Mouse (Mus musculus) G1E (cell line): ENCODE results near the gene Setd5. TPM values are rescaled to one million over a fixed set of nuclear protein-coding genes. Genes with fewer than 3 reads are reported as not detected.

Experiments used
- ATAC-seq: 2 replicates; pipeline ENCODE4 v1.8.0; 2016; ENCODE audit warnings: mild to moderate bottlenecking; ENCODE audit not compliant: insufficient number of reproducible peaks, poor library complexity, low FRiP score, severe bottlenecking; ENCODE audit errors: extremely low read depth
- DNase-seq: peaks from one replicate; pipeline ENCODE4 v3.0.0; 2012; ENCODE audit warnings: low spot score
- H3K27me3 ChIP-seq: 2 replicates; pipeline ENCODE4 v1.6.1; 2012; ENCODE audit warnings: mild to moderate bottlenecking, low read length, inconsistent platforms; ENCODE audit not compliant: insufficient read depth
- H3K36me3 ChIP-seq: replicated peaks from 2 replicates; pipeline ENCODE3; 2012; ENCODE audit warnings: mild to moderate bottlenecking, inconsistent platforms
- H3K4me1 ChIP-seq: 2 replicates; pipeline ENCODE4 v1.6.1; 2012; ENCODE audit warnings: low read depth, low read length, inconsistent platforms, mixed read lengths; ENCODE audit not compliant: insufficient read depth
- H3K4me3 ChIP-seq: 2 replicates; pipeline ENCODE4 v1.5.1; 2012; ENCODE audit warnings: low read depth, mild to moderate bottlenecking, inconsistent platforms, low read length, moderate library complexity, mixed read lengths
- H3K9me3 ChIP-seq: replicated peaks from 2 replicates; pipeline ENCODE4 v1.6.1; 2012; ENCODE audit warnings: inconsistent platforms
- CTCF ChIP-seq: IDR thresholded peaks from 2 replicates; pipeline ENCODE4 v1.5.1; 2012; ENCODE audit warnings: low read depth, low read length, inconsistent platforms, mixed read lengths
- GATA1 ChIP-seq: IDR thresholded peaks from 2 replicates; pipeline ENCODE4 v1.6.1; 2012; ENCODE audit warnings: borderline replicate concordance, low read length, inconsistent platforms, mixed read lengths
- GATA2 ChIP-seq: IDR thresholded peaks from 2 replicates; pipeline ENCODE4 v1.6.1; 2012; ENCODE audit warnings: low read depth, low read length, inconsistent platforms, borderline replicate concordance
- POLR2AphosphoS5 ChIP-seq: IDR thresholded peaks from 2 replicates; pipeline ENCODE4 v1.6.1; 2012; ENCODE audit warnings: low read depth, low read length, inconsistent platforms; ENCODE audit not compliant: insufficient replicate concordance
- TAL1 ChIP-seq: conservative IDR thresholded peaks from 2 replicates; pipeline ENCODE4 v1.6.1; 2012; ENCODE audit warnings: low read depth, low read length, inconsistent platforms, mixed read lengths
- polyA plus RNA-seq: library from polyadenylated mRNA; stranded (reverse); fragments of >175 nt; gene quantifications from 2 replicates; pipeline ENCODE4 v1.2.3, GENCODE M21; 2012
- total RNA-seq, 2 experiments: library from RNA; stranded (forward) in 1 of 2; stranded (reverse) in 1 of 2; fragments of 200-1000 nt in 1 of 2; fragments of >200 nt in 1 of 2; fragmentation: Nextera tagmentation in 1 of 2; gene quantifications; 2 replicates each; pipeline ENCODE4 v1.2.3; 2014 to 2017

Gene Setd5
- total and polyA plus RNA-seq, 3 experiments = 95.0 to 262 (median 154) TPM

DNA sequence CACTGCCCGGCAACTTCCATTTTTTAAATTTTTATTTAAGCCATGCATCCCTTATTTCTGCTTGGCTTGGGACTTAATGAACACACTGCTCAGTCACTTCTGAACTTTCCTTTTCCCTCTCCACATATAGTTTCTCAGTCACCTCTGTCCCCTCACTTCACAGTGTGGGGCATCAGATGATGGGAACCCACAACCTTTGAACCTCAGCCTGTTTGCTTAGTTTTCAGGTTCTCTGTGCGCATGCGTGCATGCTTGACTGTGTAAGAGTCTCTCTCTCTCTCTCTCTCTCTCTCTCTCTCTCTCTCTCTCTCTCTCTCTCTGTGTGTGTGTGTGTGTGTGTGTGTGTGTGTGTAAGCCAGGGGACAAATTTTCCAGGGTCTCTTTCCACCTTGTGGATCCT, 98.3 kb downstream of the Setd5 start:
- H3K36me3 ChIP-seq = no peaks in the 10 kb centered on the region
- TF ChIP-seq GATA2 (no peak), POLR2AphosphoS5 (no peak), CTCF (no peak), GATA1 (no peak), TAL1 (no peak)
- no peaks in the 10 kb centered on the region; the same call in 1 of the 2 replicates for H3K4me1 ChIP-seq
- H3K9me3 ChIP-seq = no peaks in the 10 kb centered on the region
- DNase-seq (no peak), ATAC-seq (no peak)
- H3K27me3 ChIP-seq = peaks cover 28% of the 10 kb centered on the region
- no peak overlapping the region for H3K4me3 ChIP-seq

DNA sequence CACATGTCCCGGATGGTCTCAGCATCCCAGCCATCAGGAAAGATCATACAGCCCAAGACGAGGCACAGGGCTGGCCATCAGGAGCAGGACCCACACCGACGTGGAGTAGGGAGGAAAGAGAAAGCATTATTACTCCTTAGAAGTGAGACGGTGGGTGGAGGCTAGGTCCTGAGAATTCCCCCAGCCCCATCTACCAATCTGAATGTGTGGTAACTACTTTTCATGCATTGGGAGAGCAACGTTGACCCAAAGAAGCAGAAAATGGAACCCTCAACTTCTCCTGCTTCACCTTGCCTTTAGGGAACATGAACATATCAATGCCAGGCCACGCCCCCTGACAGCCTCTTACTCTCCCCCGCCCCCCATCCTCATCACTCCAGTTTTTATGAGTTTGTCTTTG, 99.4 kb downstream of the Setd5 start:
- H3K4me3 ChIP-seq = no peak overlapping the region
- DNase-seq = no peak

DNA sequence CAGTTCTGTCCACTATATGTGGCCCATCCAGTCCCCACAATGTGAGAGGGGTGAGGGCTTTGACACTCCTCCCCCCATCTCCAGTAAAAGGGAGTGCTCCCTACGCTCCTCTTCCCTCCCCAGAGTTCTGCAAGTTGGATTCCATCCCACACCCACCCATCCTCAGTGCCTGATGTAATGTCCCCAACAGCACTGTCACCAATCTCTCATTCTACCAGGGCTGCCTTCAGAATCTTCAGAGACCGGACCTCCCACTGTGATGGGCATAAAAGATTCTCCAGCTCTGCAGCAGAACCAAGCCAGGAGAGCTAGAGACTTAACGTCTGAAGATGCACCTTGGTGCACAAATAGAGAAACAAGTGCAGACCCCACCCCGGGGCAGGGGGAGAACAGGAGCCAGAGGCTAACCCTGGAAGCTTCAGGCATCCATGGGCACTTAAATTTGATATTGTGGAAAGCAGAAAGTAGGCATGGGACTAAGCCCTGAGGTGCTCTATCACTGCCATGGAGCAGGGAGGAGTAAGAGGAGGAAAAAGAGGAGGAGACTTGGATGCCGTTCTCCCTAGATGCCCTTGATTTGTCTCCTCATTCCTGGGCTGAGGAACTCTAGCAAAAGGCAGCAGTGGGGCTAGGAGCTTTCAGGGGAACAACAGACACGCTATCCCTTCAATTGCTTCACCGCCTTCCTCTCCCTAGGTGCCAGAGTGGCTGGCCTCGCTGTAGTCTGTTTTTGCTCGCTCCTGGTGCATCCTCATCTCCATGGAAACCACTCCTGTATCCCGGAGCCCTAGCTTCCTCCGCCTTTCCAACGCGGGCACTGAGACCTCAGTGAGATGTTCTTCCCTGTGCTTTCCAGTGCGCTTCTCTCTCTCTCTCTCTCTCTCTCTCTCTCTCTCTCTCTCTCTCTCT, 101.4 kb downstream of the Setd5 start:
- no peak for TF ChIP-seq GATA1
- no peak for TF ChIP-seq GATA2
- Histone ChIP-seq H3K36me3 (no peaks in the 10 kb centered on the region), H3K4me3 (no peak overlapping the region), H3K4me1 (no peaks in the 10 kb centered on the region; the same call in 1 of the 2 replicates), H3K27me3 (peaks cover 9% of the 10 kb centered on the region; the same call in 1 of the 2 replicates), H3K9me3 (no peaks in the 10 kb centered on the region)
- no peak for ATAC-seq
- DNase-seq = no peak

More for the DNA sequence above, 99.4 kb downstream of the Setd5 start:
- Histone ChIP-seq H3K27me3 (peaks cover 16% of the 10 kb centered on the region), H3K4me1 (no peaks in the 10 kb centered on the region; the same call in 1 of the 2 replicates), H3K9me3 (no peaks in the 10 kb centered on the region), H3K36me3 (no peaks in the 10 kb centered on the region)
- no peak for ATAC-seq
- TF ChIP-seq GATA2 = no peak
- TF ChIP-seq POLR2AphosphoS5 = no peak
- no peak for TF ChIP-seq GATA1
- TF ChIP-seq TAL1 = no peak
- TF ChIP-seq CTCF = no peak

DNA sequence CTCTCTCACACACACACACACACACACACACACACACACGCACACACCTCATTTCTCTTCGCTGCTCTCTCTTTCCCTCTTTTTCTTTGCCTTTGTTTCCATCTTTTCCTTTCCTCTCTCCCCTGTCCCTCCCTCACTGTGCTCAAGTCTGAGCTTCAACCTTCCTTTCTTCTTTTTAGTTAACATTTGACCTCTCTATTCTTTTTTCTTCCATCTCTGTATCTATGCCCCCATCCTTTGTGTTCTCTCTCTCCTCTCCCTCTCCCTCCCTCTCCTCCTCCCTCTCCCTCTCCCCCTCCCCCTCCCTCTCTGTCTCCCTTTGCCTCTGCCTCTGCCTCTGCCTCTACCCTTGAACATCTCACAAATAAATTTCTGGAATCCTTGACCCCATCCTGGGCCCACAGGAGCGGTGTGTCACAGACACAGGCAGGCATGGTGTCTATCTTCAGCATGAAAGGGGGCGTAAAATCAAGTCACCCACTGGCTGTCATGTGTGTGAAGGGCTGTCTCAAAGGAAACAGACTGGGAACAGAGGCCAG, 102.1 kb downstream of the Setd5 start:
- Histone ChIP-seq H3K4me3 (no peak overlapping the region), H3K4me1 (no peaks in the 10 kb centered on the region; the same call in 1 of the 2 replicates)
- TF ChIP-seq POLR2AphosphoS5 = no peak
- TF ChIP-seq CTCF = no peak
- TF ChIP-seq TAL1 = no peak
- no peak for TF ChIP-seq GATA2
- no peak for TF ChIP-seq GATA1

DNA sequence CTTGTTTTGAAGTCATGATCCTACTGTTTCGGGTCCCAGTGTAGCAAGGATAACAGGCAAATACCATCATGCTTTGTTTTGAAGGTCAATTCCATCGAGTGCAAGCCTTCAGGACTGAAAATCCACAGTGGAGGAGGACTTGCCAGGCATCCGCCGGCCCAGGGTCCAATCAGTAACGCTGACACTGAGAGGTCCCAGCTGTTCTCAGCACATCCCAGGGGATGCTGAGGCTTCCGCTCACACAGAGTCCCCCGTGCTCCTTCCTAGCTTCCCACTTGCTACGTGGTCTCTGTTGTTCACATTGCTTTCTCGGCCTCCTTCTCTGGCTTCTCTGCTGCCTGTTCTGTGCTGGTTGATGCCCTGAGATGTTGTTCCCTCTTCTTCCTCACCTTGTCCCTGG, 107.0 kb downstream of the Setd5 start:
- H3K9me3 ChIP-seq = no peaks in the 10 kb centered on the region
- TF ChIP-seq TAL1 (no peak), GATA2 (no peak), CTCF (no peak), POLR2AphosphoS5 (no peak), GATA1 (no peak)
- H3K4me3 ChIP-seq = no peak overlapping the region
- H3K4me1 ChIP-seq = no peaks in the 10 kb centered on the region
- no peaks in the 10 kb centered on the region for H3K36me3 ChIP-seq
- no peak for ATAC-seq
- DNase-seq = no peak
- H3K27me3 ChIP-seq = peaks cover 23% of the 10 kb centered on the region

More for the DNA sequence above, 102.1 kb downstream of the Setd5 start:
- DNase-seq = no peak
- Histone ChIP-seq H3K9me3 (no peaks in the 10 kb centered on the region), H3K27me3 (peaks cover 12% of the 10 kb centered on the region), H3K36me3 (no peaks in the 10 kb centered on the region)
- ATAC-seq = no peak

DNA sequence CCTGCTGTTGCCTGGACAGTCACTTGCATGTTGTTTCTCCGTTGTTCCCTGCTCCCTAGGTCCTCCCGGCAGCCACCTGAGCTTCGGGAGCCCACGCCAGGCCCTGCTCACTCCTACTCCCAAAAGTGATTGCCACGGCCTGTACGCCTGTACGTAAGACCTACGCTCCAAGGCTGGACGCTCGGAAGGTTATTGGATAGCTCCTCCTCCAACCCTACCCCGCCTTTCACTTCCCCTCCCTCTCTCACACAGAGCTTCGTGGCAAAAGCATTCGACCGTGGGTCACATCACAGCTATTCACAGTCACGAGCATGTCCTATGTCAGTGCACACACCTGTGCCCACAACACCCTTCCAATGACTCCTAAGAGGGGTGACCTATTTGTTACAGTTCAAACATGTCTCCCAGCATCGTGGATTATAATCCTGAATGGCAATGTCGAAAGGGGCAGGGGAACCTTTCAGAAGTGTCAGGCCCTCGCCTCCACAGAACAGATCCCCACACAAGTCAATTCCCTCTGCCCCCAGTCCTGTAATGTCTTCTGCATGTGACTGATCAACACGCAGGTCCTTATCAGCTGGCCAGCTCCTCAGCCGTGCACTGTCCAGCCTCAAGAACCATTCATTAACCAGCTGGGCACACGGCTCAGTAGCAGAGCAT, 107.8 kb downstream of the Setd5 start:
- Histone ChIP-seq H3K4me1 (no peaks in the 10 kb centered on the region), H3K4me3 (no peak overlapping the region), H3K9me3 (no peaks in the 10 kb centered on the region), H3K27me3 (peaks cover 17% of the 10 kb centered on the region), H3K36me3 (no peaks in the 10 kb centered on the region)
- DNase-seq (no peak), ATAC-seq (no peak)
- TF ChIP-seq GATA2 = no peak
- TF ChIP-seq POLR2AphosphoS5 = no peak
- no peak for TF ChIP-seq GATA1
- no peak for TF ChIP-seq TAL1
- no peak for TF ChIP-seq CTCF
